Mouse (Mus musculus) midbrain, embryonic 14.5 days (tissue): ENCODE results near the gene Spns3. TPM values are rescaled to one million over a fixed set of nuclear protein-coding genes. Genes with fewer than 3 reads are reported as not detected.

Experiments used
- ATAC-seq: fragments of 200-750 bp; cut with Nextera tagmentation; 2 replicates; pipeline ENCODE4 v1.8.0; 2017; ENCODE audit warnings: moderate number of reproducible peaks, moderate library complexity; ENCODE audit not compliant: low FRiP score, low TSS enrichment
- DNase-seq: peaks from one replicate; pipeline ENCODE4 v3.0.0-alpha.2; 2015
- H3K27ac ChIP-seq: fragments of 300-500 bp; sonication (generic); replicated peaks from 2 replicates; pipeline ENCODE4 v1.5.1; 2014; ENCODE audit warnings: mild to moderate bottlenecking, low read depth, low read length, moderate library complexity
- H3K27me3 ChIP-seq: fragments of 300-500 bp; sonication (generic); 2 replicates; pipeline ENCODE4 v1.6.1; 2014; ENCODE audit warnings: low read length, control low read depth, mixed read lengths; ENCODE audit not compliant: control insufficient read depth, insufficient read depth
- H3K36me3 ChIP-seq: fragments of 300-500 bp; sonication (generic); 2 replicates; pipeline ENCODE4 v1.6.1; 2014; ENCODE audit warnings: low read length, control low read depth; ENCODE audit not compliant: control insufficient read depth, insufficient read depth
- H3K4me1 ChIP-seq: fragments of 300-500 bp; sonication (generic); 2 replicates; pipeline ENCODE4 v1.6.1; 2014; ENCODE audit warnings: mild to moderate bottlenecking, antibody characterized with exemption, low read length, control low read depth; ENCODE audit not compliant: control insufficient read depth, insufficient read depth
- H3K4me2 ChIP-seq: fragments of 300-500 bp; sonication (generic); 2 replicates; pipeline ENCODE4 v1.6.1; 2014; ENCODE audit warnings: mild to moderate bottlenecking, low read length, moderate library complexity
- H3K4me3 ChIP-seq: fragments of 300-500 bp; sonication (generic); replicated peaks from 2 replicates; pipeline ENCODE4 v1.5.1; 2014; ENCODE audit warnings: low read depth, low read length
- H3K9ac ChIP-seq: fragments of 300-500 bp; sonication (generic); replicated peaks from 2 replicates; pipeline ENCODE4 v1.6.1; 2014; ENCODE audit warnings: mild to moderate bottlenecking, low read length, moderate library complexity
- H3K9me3 ChIP-seq: fragments of 300-500 bp; sonication (generic); 2 replicates; pipeline ENCODE4 v1.6.1; 2016; ENCODE audit warnings: low read length, control low read depth, mixed read lengths; ENCODE audit not compliant: control insufficient read depth
- WGBS: fragments of 180-500 bp; shearing (Covaris S2); extraction: QIAGEN DNeasy Blood & Tissue Kit; methylation state at CpG from one replicate; pipeline ENCODE4 v1.1.7; 2014; 5-methylcytosine and 5-hydroxymethylcytosine counted together
- polyA plus RNA-seq: library from polyadenylated mRNA; unstranded; fragments of >200 nt; fragmentation: Nextera tagmentation; extraction: Ambion mirVana; gene quantifications from 2 replicates; pipeline ENCODE4 v1.2.1, GENCODE M21; 2014

Gene Spns3
- polyA plus RNA-seq, 1 experiment from 2014 or later, result not detected

GRCm38 (mm10) chr11:72514967-72515366 lies 35.3 kb downstream of the Spns3 start:
- H3K36me3 ChIP-seq, result no peaks in the 10 kb centered on the region
- ATAC-seq (no peak), DNase-seq (no peak)
- H3K4me1 ChIP-seq, result no peaks in the 10 kb centered on the region
- H3K9me3 ChIP-seq, result no peaks in the 10 kb centered on the region
- H3K4me3 ChIP-seq, result no peak overlapping the region
- 60% methylated on average over 3 of the region's 3 CpGs for WGBS
- no peak overlapping the region for H3K4me2 ChIP-seq
- H3K9ac ChIP-seq, result no peak overlapping the region
- no peak overlapping the region for H3K27ac ChIP-seq
- no peaks in the 10 kb centered on the region for H3K27me3 ChIP-seq

GRCm38 (mm10) chr11:72508651-72509050 lies 41.7 kb downstream of the Spns3 start:
- no peak overlapping the region for H3K4me2 ChIP-seq
- DNase-seq (no peak), ATAC-seq (no peak)
- H3K9me3 ChIP-seq, result no peaks in the 10 kb centered on the region
- H3K36me3 ChIP-seq, result no peaks in the 10 kb centered on the region
- WGBS, result 88% methylated on average over 5 of the region's 5 CpGs
- no peak overlapping the region for H3K9ac ChIP-seq
- H3K4me3 ChIP-seq, result no peak overlapping the region
- H3K4me1 ChIP-seq, result no peaks in the 10 kb centered on the region
- no peak overlapping the region for H3K27ac ChIP-seq
- H3K27me3 ChIP-seq, result no peaks in the 10 kb centered on the region

GRCm38 (mm10) chr11:72507651-72508050 lies 42.7 kb downstream of the Spns3 start:
- ATAC-seq (no peak), DNase-seq (no peak)
- Histone ChIP-seq H3K27me3 (no peaks in the 10 kb centered on the region), H3K9me3 (no peaks in the 10 kb centered on the region), H3K9ac (no peak overlapping the region), H3K4me2 (no peak overlapping the region), H3K27ac (no peak overlapping the region), H3K36me3 (no peaks in the 10 kb centered on the region), H3K4me1 (no peaks in the 10 kb centered on the region; the same call in 1 of the 2 replicates), H3K4me3 (no peak overlapping the region)

DNA sequence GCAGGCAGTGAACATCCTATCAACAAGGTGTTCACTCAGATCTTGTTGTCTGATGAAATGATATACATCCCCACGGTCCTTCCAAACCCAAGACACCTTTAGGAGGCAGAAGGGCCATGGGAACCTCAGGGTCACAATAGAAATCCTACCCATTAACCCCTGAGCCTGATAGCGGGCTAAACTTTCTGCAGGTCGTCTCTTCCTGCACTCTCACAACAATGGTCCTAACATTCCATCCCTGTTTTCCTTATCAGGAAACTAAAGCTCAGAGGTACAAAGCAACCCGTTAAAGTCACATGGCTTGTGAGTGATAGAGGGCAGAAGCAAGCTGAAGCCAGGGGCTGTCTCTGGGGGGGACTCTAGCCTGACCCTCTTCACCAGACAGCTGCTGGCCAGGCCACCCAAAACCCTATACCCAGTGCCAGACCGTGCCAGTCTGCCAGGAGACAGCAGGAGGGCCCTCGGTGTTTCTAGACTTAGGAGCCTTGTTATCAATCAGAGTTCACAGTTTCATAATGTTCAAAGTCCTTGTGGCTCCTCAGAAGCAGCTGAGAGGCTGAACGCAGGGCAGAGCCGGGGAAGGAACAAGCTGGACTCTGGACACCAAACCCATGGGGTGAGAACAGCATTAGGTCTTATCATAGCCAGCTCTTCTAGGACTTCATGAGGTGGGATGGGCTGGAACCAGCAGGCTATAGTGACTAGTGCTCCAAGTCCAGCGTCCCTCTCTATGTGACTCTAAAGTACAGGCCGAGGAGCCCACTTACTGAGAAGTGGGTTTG lies 46.1 kb downstream of the Spns3 start:
- ATAC-seq (no peak), DNase-seq (no peak)
- H3K27ac ChIP-seq, result no peak overlapping the region
- H3K9ac ChIP-seq, result no peak overlapping the region
- H3K36me3 ChIP-seq, result no peaks in the 10 kb centered on the region
- no peaks in the 10 kb centered on the region for H3K27me3 ChIP-seq
- peaks cover 3% of the 10 kb centered on the region; the same call in 1 of the 2 replicates for H3K4me1 ChIP-seq
- H3K4me2 ChIP-seq, result no peak overlapping the region
- H3K4me3 ChIP-seq, result no peak overlapping the region
- 78% methylated on average over 10 of the region's 10 CpGs for whole genome bisulfite sequencing
- no peaks in the 10 kb centered on the region for H3K9me3 ChIP-seq

GRCm38 (mm10) chr11:72503501-72503921 lies 46.8 kb downstream of the Spns3 start:
- H3K36me3 ChIP-seq, result no peaks in the 10 kb centered on the region
- H3K9ac ChIP-seq, result no peak overlapping the region
- H3K4me2 ChIP-seq, result no peak overlapping the region
- no peak overlapping the region for H3K27ac ChIP-seq
- ATAC-seq (no peak), DNase-seq (no peak)
- 31% methylated on average over 5 of the region's 5 CpGs for WGBS
- H3K4me3 ChIP-seq, result no peak overlapping the region
- H3K27me3 ChIP-seq, result no peaks in the 10 kb centered on the region
- H3K4me1 ChIP-seq, result peaks cover 3% of the 10 kb centered on the region; the same call in 1 of the 2 replicates
- H3K9me3 ChIP-seq, result no peaks in the 10 kb centered on the region

DNA sequence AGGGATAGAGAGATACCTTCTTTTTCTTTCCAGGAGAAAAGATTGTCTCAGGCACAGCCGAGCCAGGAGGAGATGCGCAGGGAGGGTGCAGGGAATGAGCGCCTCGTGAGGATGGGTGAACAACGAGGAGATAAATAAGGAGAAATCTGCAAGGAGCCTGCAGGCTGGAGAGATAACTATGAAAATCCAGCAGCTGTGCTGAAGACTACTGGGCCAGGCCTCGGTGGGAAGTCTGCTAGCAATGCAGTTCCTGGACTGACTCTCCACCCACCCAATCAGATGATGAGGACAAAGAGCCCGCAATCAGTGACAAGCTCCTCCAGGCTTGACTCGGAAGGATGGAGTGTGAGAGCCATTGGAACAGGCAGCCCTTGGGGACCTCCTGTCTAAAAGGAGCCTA lies 48.1 kb downstream of the Spns3 start:
- H3K27me3 ChIP-seq, result no peaks in the 10 kb centered on the region
- WGBS, result 21% methylated on average over 8 of the region's 8 CpGs
- no peak overlapping the region for H3K4me3 ChIP-seq
- H3K9me3 ChIP-seq, result no peaks in the 10 kb centered on the region
- ATAC-seq (no peak), DNase-seq (peak; percentile 38)
- no peak overlapping the region; the same call in 1 of the 2 replicates for H3K27ac ChIP-seq
- H3K4me1 ChIP-seq, result peaks cover 3% of the 10 kb centered on the region; the same call in 1 of the 2 replicates
- no peaks in the 10 kb centered on the region for H3K36me3 ChIP-seq
- no peak overlapping the region for H3K9ac ChIP-seq
- no peak overlapping the region for H3K4me2 ChIP-seq

DNA sequence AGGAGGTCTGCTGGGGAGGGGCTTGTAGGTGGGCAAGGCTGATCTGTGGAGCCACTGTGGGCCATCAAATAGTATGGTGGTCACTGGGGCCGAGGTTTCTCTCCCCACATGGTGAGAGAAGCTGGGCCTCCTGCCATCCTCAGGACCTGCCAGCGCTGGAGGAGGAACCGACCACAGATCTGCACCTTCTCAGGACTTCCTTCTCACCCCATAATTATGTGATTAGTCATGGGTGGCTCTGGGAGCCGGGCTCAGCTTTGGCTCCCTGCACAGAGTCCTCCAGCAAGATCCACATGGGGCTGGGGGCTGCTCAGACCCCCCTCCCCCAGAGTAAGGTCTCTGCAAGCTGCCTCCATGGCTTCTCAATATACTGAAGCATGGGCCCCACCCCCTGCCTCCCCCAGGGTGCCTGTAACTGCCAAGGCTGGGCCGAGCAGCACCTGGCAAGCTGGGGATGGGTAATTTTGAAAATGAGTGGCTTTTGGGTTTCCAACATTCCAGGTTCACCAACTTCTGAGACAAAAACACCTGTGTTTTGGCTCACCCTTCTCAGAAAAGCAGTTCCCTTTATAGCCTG lies 48.8 kb downstream of the Spns3 start:
- WGBS, result 30% methylated on average over 5 of the region's 5 CpGs
- Histone ChIP-seq H3K36me3 (no peaks in the 10 kb centered on the region), H3K27me3 (no peaks in the 10 kb centered on the region), H3K27ac (no peak overlapping the region), H3K9me3 (no peaks in the 10 kb centered on the region), H3K4me1 (peaks cover 3% of the 10 kb centered on the region; the same call in 1 of the 2 replicates), H3K4me3 (no peak overlapping the region), H3K4me2 (no peak overlapping the region), H3K9ac (no peak overlapping the region)
- no peak for DNase-seq
- no peak for ATAC-seq

DNA sequence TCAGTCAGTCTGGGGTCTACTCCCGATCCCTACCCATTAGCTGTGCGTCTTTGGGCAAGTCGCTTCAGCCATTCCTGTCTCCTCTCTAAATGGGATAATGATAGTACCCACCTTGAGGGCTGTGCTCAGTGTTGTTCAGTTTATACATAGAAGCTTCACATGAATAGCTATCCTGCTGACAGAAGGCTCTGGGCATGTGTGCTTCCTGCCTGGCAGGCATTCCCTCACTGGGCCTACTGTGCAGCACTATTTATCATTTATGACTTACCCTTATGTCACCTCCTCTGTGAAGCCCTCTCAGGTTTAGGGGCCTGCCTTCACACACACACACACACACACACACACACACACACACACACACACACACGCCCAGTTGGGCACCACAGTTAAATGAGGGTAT lies 50.2 kb downstream of the Spns3 start:
- WGBS, result 92% methylated on average over 4 of the region's 4 CpGs
- ATAC-seq (no peak), DNase-seq (no peak)
- Histone ChIP-seq H3K9ac (no peak overlapping the region), H3K4me1 (peaks cover 3% of the 10 kb centered on the region; the same call in 1 of the 2 replicates), H3K27me3 (no peaks in the 10 kb centered on the region), H3K27ac (no peak overlapping the region), H3K4me2 (no peak overlapping the region), H3K4me3 (no peak overlapping the region), H3K9me3 (no peaks in the 10 kb centered on the region), H3K36me3 (no peaks in the 10 kb centered on the region)

GRCm38 (mm10) chr11:72497367-72497766 lies 52.9 kb downstream of the Spns3 start:
- no peak for ATAC-seq
- Histone ChIP-seq H3K4me2 (no peak overlapping the region), H3K27me3 (no peaks in the 10 kb centered on the region), H3K36me3 (no peaks in the 10 kb centered on the region), H3K9ac (no peak overlapping the region), H3K4me3 (no peak overlapping the region), H3K4me1 (0 out of 2 replicates have a peak, but pooled peaks cover 3% of the 10 kb centered on the region), H3K27ac (no peak overlapping the region), H3K9me3 (no peaks in the 10 kb centered on the region)
- 26% methylated on average over 4 of the region's 4 CpGs for WGBS
- no peak for DNase-seq
